Mouse (Mus musculus) bone marrow, adult 2 months (tissue): ENCODE data around the gene Sec23ip.

Source experiments
- CTCF ChIP-seq: fragments of 200-500 bp; IDR thresholded peaks from 2 replicates; pipeline ENCODE4 v1.5.1; 2011; ENCODE audit warnings: low read length, control low read depth; ENCODE audit not compliant: control insufficient read depth, insufficient read depth
- POLR2A ChIP-seq: fragments of 200-500 bp; IDR thresholded peaks from 2 replicates; pipeline ENCODE4 v1.6.1; 2011; ENCODE audit warnings: low read depth, mild to moderate bottlenecking, control low read depth, low read length, borderline replicate concordance; ENCODE audit not compliant: control insufficient read depth

DNA sequence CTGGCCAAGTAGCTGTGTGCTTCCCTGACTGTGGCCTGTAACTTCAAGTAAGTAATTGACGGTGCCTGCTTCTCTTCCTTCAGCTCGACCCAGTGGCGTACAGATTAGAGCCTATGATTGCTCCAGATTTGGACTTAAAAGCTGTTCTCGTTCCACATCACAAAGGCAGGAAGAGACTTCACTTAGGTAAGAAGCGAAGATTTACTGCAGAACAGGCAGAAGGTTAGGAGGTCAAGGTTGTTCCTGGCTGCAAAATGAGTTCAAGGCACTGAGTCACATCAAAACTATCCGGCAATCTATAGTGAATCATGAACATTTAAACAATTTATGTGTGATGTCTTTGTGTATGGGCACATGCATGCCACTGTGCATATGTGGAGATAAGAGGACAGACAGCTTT is 32.5 kb downstream of the Sec23ip start:
- TF ChIP-seq CTCF (no peak), POLR2A (no peak)
